Mouse (Mus musculus): Measurements from ENCODE around the gene Abca1. TPM values are rescaled to one million over a fixed set of nuclear protein-coding genes. Genes with fewer than 3 reads are reported as not detected.

Gene Abca1
- polyA plus RNA-seq, 2 experiments from 2014 or later: 2.8 to 4.6 TPM

DNA sequence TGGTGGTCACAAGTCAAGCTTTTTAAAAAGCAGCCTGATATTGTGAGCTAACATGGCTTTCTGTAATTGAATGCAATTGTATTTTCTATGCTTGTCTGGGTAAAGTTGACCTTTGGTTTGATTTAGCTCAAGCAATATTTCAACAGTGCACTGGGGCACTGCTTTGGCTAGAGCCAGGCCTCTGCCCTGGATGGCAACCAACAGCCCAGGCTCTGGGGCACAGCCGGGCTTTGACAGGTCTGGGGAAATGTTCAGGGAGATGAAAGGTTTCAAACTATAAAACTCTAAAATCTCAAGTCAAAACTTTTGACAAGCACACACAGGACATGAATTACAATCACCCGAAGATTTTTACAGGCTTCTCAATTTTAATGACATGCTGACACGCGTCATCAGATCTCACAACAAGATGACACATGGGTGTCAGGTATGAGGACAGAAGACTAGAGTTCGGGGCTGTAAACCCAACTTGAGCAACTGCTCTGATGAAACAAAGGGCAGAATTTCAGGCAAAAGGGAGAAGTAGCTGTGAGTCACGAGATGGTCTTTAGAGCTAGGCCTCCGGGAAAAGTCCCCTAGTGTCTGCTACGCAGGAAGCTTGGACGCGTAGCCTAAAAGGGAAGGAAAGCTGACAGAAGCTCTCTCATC, 39.5 kb downstream of the Abca1 start:
- no peak for ATAC-seq

DNA sequence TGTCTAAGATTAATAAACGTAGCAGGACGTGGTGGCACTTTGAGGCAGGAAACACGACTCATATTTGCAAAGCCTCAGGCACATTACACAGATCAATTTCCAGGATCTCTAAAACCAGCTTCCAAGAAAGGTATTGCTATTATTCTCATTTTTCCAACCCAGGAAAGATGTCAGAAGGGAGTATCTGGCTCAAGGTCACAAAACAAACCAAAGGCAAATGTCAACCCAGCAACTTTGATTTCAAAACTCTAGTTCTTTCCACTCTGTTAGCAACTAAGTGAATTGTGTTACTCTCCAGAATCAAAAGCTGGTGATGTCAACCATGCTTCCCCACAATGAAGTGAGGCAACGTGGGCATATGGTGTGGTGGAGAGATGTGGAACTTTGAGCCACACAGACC, 41.1 kb downstream of the Abca1 start:
- no peak for ATAC-seq

DNA sequence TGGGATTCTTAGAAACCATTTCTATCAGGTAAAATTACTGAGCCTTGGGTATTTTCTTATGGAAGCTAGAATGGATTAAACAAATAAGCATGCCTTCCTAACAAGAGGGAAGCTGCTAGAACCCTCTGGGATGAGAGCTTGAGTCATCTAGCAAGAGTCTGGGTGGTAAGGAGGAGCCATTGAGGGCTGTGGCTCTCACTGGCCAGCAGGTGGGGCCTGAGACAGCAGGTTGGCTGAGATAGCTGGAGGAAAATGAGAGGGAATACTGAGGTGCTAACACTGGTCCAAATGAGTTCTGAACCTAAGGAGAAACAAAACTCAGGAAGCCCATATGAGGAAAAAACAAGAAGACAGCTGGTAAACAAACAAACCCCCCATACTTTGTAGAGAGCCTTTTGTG, 42.1 kb downstream of the Abca1 start:
- ATAC-seq: no peak

DNA sequence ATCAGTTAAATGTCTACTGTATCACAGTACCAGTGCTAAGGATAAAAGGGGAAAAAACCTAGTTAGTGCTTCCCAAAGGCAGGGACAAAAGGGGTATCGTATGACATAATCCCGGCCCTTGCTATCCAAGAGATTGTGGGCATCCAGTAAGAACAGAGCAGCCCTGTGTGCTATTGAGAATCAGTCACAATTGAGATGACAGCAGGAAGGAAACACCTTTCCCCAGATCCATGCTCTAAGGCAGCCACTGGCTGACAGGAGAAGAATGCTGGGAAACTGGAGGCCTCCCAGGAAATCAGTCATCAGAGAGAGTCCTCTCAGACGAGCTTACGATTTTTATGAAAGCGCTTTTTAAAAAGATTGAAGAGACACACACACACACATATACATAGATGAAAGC, 42.6 kb downstream of the Abca1 start:
- no peak for ATAC-seq

DNA sequence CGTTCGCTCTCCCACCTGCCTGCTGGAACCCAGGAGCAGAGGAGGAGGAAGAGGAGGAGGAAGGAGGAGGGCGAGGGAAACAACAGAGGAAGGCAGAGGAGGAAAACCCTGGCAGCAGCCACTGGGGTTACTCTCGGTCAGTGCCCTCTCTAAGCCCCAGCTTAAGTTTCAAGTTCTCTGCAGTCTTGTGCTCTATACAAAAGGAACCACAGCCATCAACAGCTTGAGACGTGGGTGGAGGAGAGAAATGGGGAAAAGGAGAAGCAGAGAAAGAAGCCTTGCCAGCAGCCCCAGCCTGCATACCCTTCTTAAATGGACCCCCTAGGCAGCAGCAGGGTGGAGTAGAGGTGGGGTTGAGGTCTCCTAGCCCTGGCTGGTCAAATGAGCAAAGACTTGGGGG, 43.8 kb downstream of the Abca1 start:
- peak; percentile 63 for ATAC-seq

DNA sequence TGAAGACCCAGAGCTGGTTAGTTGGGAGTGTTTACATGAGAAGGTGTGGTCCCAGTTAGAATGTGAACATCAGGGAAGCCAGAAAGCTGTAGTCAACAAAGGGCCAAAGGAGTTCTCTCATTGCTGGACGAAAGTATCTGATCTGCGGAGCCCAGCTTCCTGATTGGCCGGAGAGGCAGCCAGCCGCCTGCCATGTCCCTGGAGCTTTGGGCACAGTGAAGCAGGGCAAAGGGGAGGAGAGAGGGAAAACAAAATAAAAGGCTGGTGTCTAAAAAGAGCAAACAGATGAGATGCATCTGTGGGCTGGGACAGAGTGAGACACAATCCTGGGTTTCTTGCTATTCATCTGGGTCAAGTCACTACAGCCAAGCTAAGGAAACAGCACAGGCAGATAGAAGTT, 44.3 kb downstream of the Abca1 start:
- no peak for ATAC-seq

DNA sequence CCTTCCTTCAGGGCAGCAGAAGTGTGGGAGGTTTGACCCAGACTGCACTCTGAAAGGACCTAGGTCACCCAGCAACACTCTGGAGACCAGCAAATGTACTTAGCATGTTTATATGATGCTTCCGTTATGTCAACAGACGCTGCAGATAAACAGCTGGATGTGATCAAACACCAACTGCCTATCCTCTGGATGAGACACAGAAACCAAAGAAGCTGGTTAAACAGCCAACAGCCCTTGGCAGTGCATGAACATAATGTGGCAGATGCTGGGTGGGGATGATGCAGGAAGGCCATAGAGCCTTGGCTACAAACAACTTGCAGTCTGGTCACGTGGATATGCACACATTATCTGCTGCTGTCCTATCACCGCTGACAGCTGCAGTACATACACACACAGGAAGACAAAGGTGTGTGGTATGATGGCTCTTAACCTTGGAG, 47.8 kb downstream of the Abca1 start:
- ATAC-seq: no peak

DNA sequence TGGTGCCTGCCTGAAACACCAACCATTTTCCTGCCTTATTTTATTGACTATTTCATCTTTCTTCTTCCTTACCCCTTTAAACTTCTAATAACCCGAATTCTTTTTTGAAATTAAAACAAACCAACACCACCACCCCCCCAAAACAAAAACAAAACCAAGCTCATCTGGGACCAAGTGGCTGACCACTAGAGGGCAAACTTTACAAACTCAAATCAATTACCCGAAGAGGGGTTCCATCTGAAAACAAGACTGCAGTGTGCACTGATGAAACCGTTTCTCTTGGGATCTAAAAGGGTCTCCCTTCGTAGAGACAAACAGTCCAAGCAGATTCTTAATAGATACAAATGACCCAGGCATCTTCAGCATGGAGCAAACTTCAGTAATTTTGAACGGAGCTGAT, 49.3 kb downstream of the Abca1 start:
- ATAC-seq: peak; percentile 45

DNA sequence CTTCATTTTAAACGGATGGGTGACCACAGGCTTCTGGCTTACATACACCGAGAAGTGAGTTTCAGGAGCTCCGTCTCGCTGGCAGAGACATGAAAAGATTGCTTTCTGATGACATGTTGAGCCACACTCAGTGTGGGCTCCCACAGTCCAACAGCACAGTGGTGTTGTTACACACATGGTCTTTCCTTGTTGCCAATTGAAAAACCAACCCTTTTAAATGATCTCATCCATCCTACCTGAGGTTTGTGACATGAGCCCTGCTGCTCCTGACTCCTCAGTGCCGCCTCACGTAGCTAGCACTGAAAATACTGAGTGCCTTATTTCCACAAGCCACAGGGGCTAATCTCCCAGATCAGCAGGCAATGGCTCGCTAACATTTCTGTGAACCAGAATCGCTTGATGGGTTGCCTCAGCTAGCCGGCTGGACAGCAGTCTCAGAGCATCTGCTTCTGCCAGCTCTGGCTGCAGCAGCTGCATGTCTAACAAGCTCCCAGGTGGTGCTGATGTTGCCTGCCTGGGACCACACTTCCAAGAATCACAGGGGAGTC, 50.2 kb downstream of the Abca1 start:
- ATAC-seq: no peak

DNA sequence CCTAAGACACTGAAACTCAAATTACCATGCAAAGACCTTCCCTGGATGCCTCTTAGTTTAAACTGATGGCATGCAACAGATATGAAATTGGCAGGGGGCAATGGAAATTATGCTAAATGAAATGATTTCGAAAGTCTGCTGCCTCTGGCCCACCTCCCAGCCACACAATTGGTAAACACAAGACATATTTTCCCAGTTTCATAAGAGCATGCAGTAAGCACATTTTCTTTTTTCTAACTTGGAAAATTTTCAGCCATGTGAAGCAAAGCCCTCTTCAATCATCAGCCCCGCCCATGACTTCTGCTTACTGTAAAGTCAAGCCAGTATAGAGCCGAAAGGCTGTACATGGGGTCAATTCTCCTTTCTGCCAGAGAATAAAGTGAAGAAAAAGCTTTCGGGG, 51.5 kb downstream of the Abca1 start:
- ATAC-seq: no peak

DNA sequence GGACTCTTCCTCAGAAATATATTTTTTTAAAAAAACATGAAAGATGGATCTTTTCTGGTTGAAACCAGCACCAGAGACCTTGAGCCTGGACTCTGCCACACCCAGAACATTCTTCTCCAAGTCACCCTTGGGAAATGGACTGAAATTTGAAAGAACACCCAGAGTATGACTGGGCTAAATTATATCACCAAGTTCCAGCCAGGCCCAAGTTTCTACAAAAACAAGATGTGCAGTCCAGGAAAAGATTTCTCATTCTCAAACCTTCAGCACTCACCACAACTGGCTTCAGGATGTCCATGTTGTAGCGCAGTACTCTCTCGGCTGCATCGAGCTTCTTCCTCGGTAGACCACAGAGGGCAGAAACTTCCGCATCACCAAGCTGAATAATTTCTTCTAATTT, 53.0 kb downstream of the Abca1 start:
- no peak for ATAC-seq

DNA sequence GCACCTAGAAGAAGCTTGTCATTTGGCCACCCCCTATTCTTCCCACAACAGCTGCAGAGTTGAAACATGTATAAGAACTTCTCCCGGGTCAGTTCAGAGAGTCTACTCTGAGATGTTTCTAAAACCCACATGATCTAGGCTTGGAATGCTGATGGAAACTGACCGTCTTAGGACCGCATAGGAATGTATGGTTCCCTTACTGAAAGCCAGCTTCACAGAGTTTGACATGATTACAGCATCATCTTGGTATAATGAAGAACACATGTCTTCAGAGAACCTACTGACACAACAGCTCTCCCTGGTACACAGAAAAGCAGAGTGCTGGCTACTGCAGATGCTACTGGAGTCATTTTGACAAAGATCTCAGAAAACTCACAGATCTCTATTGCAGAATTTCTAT, 53.6 kb downstream of the Abca1 start:
- no peak for ATAC-seq

DNA sequence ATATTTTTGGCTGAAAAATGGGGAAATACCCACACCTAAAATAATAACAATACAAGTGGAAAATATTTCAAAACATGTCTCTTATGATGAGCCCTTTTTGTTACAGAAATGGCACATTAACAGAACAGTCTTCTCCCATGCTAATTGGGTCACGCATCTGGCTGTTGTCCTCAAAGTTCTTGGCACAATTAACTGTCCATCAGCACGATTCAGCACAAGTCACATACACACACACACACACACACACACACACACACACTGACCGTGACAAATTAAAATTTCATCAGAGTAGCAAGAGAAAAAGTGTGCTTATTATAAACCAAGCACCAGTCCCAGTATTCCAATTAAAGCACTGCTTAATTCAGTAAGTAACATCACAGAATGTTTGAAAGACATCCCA, 55.1 kb downstream of the Abca1 start:
- no peak for ATAC-seq

DNA sequence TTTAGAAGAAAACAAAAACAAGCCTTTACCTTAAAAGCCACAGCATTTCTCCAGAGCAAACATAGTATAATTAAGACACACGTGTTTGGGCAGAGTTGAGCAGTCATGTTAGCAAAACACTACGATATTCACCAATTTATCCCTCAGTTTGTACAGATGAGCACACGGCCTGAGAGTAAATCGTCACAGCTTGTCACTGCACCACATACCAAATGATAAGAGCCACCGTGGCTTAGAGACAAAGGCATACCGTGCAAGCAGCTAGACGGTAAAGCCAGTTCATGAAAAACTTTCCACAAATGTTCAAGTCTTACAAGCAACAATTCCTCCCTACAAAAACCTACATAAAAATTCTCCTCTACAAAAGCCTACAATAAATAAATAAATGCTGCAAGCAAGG, 57.2 kb downstream of the Abca1 start:
- no peak for ATAC-seq

DNA sequence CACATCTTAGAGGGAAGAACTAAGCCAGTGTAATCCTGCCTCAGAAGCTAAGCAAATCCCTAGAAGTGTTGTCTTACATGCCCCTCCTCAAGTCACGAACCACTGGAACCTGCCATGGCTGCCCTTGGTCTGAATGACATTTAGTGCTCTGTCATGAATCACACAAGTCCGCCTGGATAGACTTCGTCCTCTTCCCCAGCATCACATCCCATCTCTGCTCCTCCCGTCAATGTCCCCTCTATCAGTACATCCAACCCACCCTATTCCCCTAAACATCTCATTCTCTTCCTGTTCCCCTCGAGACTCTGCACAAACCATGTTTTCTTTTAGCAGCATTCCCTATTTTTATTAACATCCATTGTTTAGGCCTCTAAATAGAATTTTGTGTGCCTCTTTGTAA, 58.4 kb downstream of the Abca1 start:
- ATAC-seq: no peak

DNA sequence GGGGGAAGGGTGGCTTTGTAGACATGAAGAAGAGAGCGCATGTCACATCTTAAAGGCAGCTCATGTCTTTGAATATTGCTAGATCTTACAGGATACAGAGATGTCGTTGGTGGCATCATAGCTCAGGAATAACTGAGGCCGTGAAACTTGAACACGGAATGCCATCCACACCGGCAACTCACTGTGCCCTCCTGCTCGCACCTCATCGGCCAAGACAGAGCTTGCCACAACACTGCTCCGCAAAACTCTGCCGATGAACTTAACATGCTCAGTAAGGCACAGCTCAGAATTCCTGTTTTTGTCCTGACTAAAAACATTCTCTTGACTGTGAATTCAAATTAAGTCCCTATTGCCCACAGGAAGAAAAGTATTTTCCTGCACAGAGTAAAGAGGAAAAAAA, 59.2 kb downstream of the Abca1 start:
- no peak for ATAC-seq

DNA sequence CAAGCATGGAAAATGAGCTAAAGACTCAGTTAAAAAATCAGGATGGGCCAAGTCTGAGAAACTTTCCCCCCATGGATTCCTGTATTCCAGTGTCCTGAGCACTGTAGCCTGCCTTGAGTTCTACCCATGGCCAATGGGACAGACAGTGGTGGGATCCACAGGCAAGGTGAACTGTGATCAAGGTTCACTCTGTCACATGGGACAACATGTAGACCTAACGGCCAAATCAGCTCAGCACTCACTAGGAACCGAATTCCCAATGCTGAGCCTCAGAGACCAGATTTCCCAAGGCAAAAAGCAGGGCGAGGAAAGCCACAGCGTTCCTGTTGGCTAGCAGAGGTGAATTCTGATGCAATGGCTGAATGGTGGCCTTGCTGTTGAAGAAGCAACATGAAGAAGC, 64.8 kb downstream of the Abca1 start:
- ATAC-seq: no peak

DNA sequence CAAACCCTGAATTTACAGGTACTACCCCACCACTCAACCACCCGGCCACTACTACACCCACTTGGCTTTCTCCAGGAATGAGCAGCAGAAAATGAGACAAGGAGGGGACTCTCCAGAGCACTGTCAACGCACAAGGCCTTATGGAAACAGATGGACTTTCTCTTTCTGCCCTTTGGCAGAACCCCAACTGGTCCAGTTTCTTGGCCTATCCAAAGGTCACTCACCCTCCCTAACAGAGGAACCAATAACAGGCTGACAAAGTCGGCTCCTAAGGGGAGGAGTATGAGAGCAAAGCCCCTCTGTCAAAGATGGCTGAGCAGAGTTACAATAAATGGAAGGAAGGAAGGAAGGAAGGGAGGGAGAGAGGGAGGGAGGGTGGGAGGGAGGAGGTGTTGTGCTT, 65.4 kb downstream of the Abca1 start:
- ATAC-seq: no peak

DNA sequence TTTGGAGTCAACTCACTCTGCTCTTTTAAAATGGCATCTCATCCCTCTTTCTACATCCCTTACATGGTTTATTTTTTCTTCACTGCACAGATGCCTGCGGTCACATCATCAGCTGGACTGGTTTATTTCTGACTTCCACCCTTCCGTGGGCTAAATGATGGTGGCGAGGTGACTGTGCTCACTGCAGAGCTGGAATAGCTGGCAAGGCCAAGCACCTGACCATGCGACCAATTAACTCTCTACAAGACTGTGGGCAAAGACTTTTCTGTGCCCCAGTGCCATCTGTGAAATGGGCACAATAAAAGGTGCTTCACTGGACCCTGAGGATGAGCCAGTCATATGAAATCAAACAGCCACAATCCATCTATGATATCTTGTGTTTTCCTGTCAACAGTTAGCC, 66.1 kb downstream of the Abca1 start:
- ATAC-seq: no peak

DNA sequence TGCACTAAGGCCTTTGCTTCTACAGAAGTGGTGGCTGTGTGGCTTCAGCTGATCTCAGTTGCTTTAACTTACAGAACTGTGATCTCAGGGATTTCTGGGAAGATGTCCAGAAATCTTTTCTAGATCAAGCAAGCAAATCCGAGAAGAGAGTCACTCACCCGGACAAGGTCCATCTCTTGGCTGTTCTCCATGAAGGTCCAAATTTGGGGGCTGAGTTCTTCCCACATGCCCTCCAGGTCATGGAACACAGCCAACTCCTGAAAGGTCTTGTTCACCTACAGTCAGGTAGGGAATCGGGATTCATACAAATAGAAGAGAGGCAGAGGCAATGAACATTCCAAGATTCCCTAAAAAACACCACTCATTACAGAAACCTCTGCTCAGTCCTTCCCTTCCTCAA, 70.1 kb downstream of the Abca1 start:
- no peak for ATAC-seq

DNA sequence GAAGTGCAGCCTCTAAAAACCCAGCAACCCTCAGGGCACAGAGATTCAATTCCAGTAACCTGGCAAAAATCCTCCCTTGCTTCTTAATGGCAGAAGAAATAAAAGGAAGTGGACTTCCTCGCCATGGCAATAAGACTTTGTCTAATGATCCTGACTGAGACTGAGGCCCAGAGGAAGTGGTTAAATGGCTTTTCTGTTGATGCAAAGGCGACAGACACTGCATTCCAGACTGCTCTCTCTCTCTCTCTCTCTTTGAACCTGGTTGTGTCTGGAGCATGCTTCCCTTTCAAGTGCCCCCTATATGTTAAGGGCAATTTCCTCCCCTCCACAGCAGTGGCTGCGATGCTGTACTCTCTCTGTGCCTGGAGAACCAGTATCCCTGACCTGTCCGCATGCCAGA, 70.7 kb downstream of the Abca1 start:
- no peak for ATAC-seq

DNA sequence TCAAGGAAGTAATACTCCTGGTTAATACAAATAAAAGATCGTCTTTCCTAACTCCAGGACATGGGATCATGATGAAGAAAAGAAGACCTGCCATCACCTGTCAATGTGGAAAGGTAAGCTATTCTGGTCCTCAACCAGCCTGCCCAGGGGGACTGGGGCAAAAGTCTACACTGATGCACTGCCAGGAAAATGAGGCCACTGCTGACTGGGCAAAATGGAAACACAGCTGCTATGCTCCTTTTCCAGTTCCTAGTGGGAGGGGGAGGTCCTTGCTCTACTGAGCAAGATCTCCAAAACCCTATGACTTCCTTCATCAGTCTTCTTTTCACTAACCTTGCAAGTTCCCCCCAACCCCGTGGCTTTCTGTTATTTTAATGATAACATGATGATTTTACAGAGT, 73.1 kb downstream of the Abca1 start:
- no peak for ATAC-seq

DNA sequence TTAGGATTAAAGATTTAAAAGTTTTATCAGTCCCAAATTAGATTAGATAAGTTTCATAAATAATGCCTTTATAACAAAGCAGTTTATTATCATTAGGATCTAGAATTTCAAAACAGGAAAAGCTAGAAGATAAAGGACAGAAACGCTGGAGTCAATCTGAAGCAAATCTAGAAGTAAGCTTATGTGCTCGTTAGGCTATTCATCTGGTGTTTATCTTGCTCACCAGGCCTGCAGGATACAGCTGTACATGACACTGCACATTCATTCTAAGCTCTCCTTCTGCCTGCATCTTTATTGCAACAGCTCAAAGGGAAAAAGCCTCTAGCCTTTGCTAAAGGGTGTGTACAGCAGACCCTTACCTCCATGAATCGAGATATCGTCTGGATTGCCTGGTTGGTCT, 74.1 kb downstream of the Abca1 start:
- ATAC-seq: no peak

DNA sequence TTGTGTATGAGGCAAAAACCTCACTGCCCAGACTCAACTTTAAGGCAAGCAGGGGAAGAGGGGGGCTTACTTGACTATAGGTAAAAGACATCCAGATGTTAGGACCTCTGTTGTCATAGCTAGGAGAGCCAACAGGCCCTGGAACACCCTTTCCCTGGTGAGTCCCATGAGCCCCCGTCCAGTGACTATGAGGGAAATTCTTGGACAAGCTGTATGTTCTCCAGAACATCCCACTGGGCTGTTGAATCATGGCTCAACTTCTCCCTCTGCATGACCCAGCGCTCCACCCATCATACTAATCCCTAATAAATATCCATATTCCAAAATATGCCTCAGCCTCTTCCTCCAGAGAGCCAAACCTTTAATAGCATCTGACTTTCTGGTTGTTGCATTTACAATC, 76.6 kb downstream of the Abca1 start:
- ATAC-seq: no peak

DNA sequence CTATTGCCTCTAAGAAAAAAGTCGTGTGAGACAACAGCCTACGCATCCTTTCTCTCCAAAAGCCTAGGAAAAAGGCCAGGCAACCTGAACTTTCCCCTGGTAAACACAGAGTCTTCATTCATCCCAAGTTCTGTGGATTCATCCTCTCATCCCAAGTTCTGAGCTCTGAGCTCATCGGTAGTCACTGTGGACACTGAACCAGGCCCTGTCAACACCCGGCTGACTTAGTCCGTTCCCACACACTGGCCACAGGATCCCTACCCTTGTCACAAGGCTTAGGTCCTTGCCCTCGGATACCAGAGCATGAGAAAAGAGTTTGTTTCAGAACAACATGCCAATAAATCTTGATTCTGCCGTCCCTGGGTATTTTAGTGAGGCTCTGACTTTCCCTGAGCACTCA, 77.2 kb downstream of the Abca1 start:
- ATAC-seq: no peak
